Comparison of ENCODE assay signal across 15 mouse cellular contexts in genomic region chr19:37494806-37495205, GRCm38 (mm10). TPM values are rescaled to one million over a fixed set of nuclear protein-coding genes. Genes with fewer than 3 reads are reported as not detected.
DNase-seq lines count a peak whose midpoint lies in the region; ATAC-seq and TF ChIP-seq lines count a peak whose summit lies in the region.
"Had no signal": no experiment of that assay in that cellular context is flagged by ENCODE, and none has a peak within 500 bp of the region (broad histone marks: within the 10 kb centered on the region; RNA-seq: fewer than 3 reads in every experiment).

No protein-coding gene starts in this region.

- TF ChIP-seq EP300 in liver, embryonic 14.5 days (IDR thresholded peaks at IDR 0.05; ENCODE audit: low read depth): no peak

- DNase-seq in liver, embryonic 11.5 days (ENCODE audit: low spot score): no peak
- no peak for DNase-seq in liver
- DNase-seq in liver, embryonic 14.5 days (ENCODE audit: low read depth in 3 of 3, low spot score in 3 of 3): no peak
- peak; percentile 17 for DNase-seq in splenic B cell, adult 2 months (ENCODE audit: low read depth, low spot score)
- DNase-seq in hindbrain, postnatal 0 days (ENCODE audit: low spot score): no peak
- DNase-seq: adrenal gland, adult 8-10 months; cerebellum, adult 9-10 months; kidney, adult 11 months; layer of hippocampus, postnatal 36 days had no signal

- H3K4me1 ChIP-seq in liver, embryonic 11.5 days (replicated peaks; ENCODE audit: control insufficient read depth, insufficient read depth, low read length): peaks cover 27% of the 10 kb centered on the region
- peaks cover 5% of the 10 kb centered on the region for H3K4me1 ChIP-seq in bone marrow, adult 2 months (ENCODE audit: control insufficient read depth, insufficient read depth, low read length)
- peaks cover 11 to 33% of the 10 kb centered on the region in 2 experiments for H3K4me1 ChIP-seq in liver, embryonic 14.5 days (replicated peaks; ENCODE audit: control insufficient read depth in 2 of 2, insufficient read depth in 2 of 2, low read length in 1 of 2)
- no peaks in the 10 kb centered on the region for H3K4me1 ChIP-seq in hindbrain, postnatal 0 days (ENCODE audit: insufficient read depth, low read length)
- H3K4me1 ChIP-seq: hindbrain, embryonic 15.5 days; midbrain, embryonic 13.5 days had no signal

- H3K36me3 ChIP-seq in liver, embryonic 11.5 days (ENCODE audit: control insufficient read depth, insufficient read depth, low read length): no peaks in the 10 kb centered on the region
- no peaks in the 10 kb centered on the region for H3K36me3 ChIP-seq in liver, embryonic 14.5 days (replicated peaks; ENCODE audit: control insufficient read depth, insufficient read depth, low read depth)
- no peaks in the 10 kb centered on the region; the same call in 1 of the 2 replicates for H3K36me3 ChIP-seq in splenic B cell, adult 2 months (ENCODE audit: control insufficient read depth, insufficient read depth, low read length, poor library complexity, severe bottlenecking)
- H3K36me3 ChIP-seq in hindbrain, postnatal 0 days (ENCODE audit: insufficient read depth, low read length): no peaks in the 10 kb centered on the region
- H3K36me3 ChIP-seq: embryonic facial prominence, embryonic 13.5 days; hindbrain, embryonic 15.5 days; midbrain, embryonic 13.5 days had no signal

- no peak overlapping the region for H3K4me3 ChIP-seq in liver, embryonic 11.5 days (ENCODE audit: low read depth, low read length)
- no peak overlapping the region for H3K4me3 ChIP-seq in bone marrow, adult 2 months (replicated peaks; ENCODE audit: control insufficient read depth, low read depth, low read length)
- H3K4me3 ChIP-seq in liver, embryonic 14.5 days (ENCODE audit: insufficient read depth in 1 of 2, low read depth in 2 of 2, low read length in 2 of 2): no peak overlapping the region
- no peak overlapping the region for H3K4me3 ChIP-seq in hindbrain, postnatal 0 days (ENCODE audit: low read length)
- H3K4me3 ChIP-seq: embryonic facial prominence, embryonic 13.5 days; hindbrain, embryonic 15.5 days; midbrain, embryonic 13.5 days had no signal

- H3K4me2 ChIP-seq in liver, embryonic 11.5 days: peak overlapping the region; percentile 50
- H3K4me2 ChIP-seq in liver, embryonic 14.5 days (ENCODE audit: low read depth): peak overlapping the region; percentile 40
- H3K4me2 ChIP-seq in hindbrain, postnatal 0 days (ENCODE audit: low read depth, low read length): no peak overlapping the region
- H3K4me2 ChIP-seq: embryonic facial prominence, embryonic 13.5 days; hindbrain, embryonic 15.5 days; midbrain, embryonic 13.5 days had no signal

- ATAC-seq in liver, embryonic 11.5 days (replicated peaks; ENCODE audit: low FRiP score): no peak
- ATAC-seq in liver, embryonic 14.5 days (ENCODE audit: insufficient read depth): no peak
- ATAC-seq in hindbrain, postnatal 0 days: no peak
- ATAC-seq in cerebellum, adult (ENCODE audit: insufficient number of reproducible peaks, low FRiP score, low TSS enrichment): no peak
- ATAC-seq: midbrain, embryonic 13.5 days had no signal

- no peak overlapping the region for H3K9ac ChIP-seq in liver, embryonic 11.5 days (ENCODE audit: low read depth, low read length)
- no peak overlapping the region for H3K9ac ChIP-seq in liver, embryonic 14.5 days (replicated peaks)
- no peak overlapping the region for H3K9ac ChIP-seq in hindbrain, postnatal 0 days (replicated peaks; ENCODE audit: low read length)
- H3K9ac ChIP-seq: embryonic facial prominence, embryonic 13.5 days; hindbrain, embryonic 15.5 days; midbrain, embryonic 13.5 days had no signal

- H3K27me3 ChIP-seq in liver, embryonic 11.5 days (replicated peaks; ENCODE audit: control insufficient read depth, insufficient read depth, low read length): no peaks in the 10 kb centered on the region
- H3K27me3 ChIP-seq in liver, embryonic 14.5 days (ENCODE audit: control insufficient read depth, insufficient read depth, low read length): no peaks in the 10 kb centered on the region
- no peaks in the 10 kb centered on the region for H3K27me3 ChIP-seq in splenic B cell, adult 2 months (ENCODE audit: control insufficient read depth, insufficient read depth, low read length, poor library complexity, severe bottlenecking)
- H3K27me3 ChIP-seq in hindbrain, postnatal 0 days (ENCODE audit: insufficient read depth, low read length): no peaks in the 10 kb centered on the region
- H3K27me3 ChIP-seq: embryonic facial prominence, embryonic 13.5 days; hindbrain, embryonic 15.5 days; midbrain, embryonic 13.5 days had no signal

- no peak for TF ChIP-seq POLR2A in bone marrow, adult 2 months (IDR thresholded peaks at IDR 0.05; ENCODE audit: borderline replicate concordance, control insufficient read depth, low read depth, low read length)

- no peak for TF ChIP-seq CTCF in bone marrow, adult 2 months (IDR thresholded peaks at IDR 0.05; ENCODE audit: control insufficient read depth, insufficient read depth, low read length)
- no peak for TF ChIP-seq CTCF in liver, embryonic 14.5 days (IDR thresholded peaks at IDR 0.05; ENCODE audit: low read depth)
- TF ChIP-seq CTCF in hindbrain, postnatal 0 days (IDR thresholded peaks at IDR 0.05; ENCODE audit: low read depth): no peak

- H3K27ac ChIP-seq in liver, embryonic 11.5 days (ENCODE audit: low read depth, low read length): peak overlapping the region; percentile 58; the same call in 1 of the 2 replicates
- H3K27ac ChIP-seq in bone marrow, adult 2 months (ENCODE audit: control insufficient read depth, insufficient read depth, low read depth, low read length, poor library complexity): peak overlapping the region; percentile 79
- no peak overlapping the region for H3K27ac ChIP-seq in liver, embryonic 14.5 days
- no peak overlapping the region for H3K27ac ChIP-seq in hindbrain, postnatal 0 days
- H3K27ac ChIP-seq: embryonic facial prominence, embryonic 13.5 days; hindbrain, embryonic 15.5 days; kidney, postnatal 0 days; midbrain, embryonic 13.5 days had no signal

- WGBS in liver, embryonic 11.5 days: 59% methylated on average over 4 of the region's 4 CpGs
- 36% methylated on average over 4 of the region's 4 CpGs for WGBS in bone marrow, adult 2 months
- WGBS in liver, embryonic 14.5 days (ENCODE audit: insufficient replicate concordance): 46% methylated on average over 4 of the region's 4 CpGs
- WGBS in hindbrain, postnatal 0 days: 82% methylated on average over 4 of the region's 4 CpGs

- H3K9me3 ChIP-seq in liver, embryonic 11.5 days (ENCODE audit: control insufficient read depth, low read length): peaks cover 3% of the 10 kb centered on the region; the same call in 1 of the 2 replicates
- H3K9me3 ChIP-seq in liver, embryonic 14.5 days (ENCODE audit: control insufficient read depth, low read length): peaks cover 3% of the 10 kb centered on the region; the same call in 1 of the 2 replicates
- no peaks in the 10 kb centered on the region for H3K9me3 ChIP-seq in hindbrain, postnatal 0 days (ENCODE audit: low read length)
- H3K9me3 ChIP-seq: embryonic facial prominence, embryonic 13.5 days; hindbrain, embryonic 15.5 days; midbrain, embryonic 13.5 days had no signal

RNA-seq across cellular contexts. Expression of gene Exoc6, which starts 55.4 kb away (rescaled TPM):
- 53.3 and 62.0 TPM in 2 replicates for polyA plus RNA-seq in liver, embryonic 11.5 days (2014; fragmentation: Nextera tagmentation; extraction: Ambion mirVana)
- polyA plus RNA-seq in bone marrow, adult 2 months (2011; ENCODE audit: insufficient read depth, insufficient read length, low replicate concordance, missing spikeins): 21.7 and 27.8 TPM in 2 replicates
- polyA plus RNA-seq in liver, embryonic 14.5 days (2012; rRNA removed): 11.4 and 17.3 TPM in 2 replicates
- 31.6 and 32.4 TPM in 2 replicates for polyA plus RNA-seq in liver, embryonic 14.5 days (2014; fragmentation: Nextera tagmentation; extraction: Ambion mirVana)
- total RNA-seq in hindbrain, postnatal 0 days (2014; rRNA removed): 18.4 and 18.9 TPM in 2 replicates
- polyA plus RNA-seq in hindbrain, postnatal 0 days (2015; fragmentation: Nextera tagmentation; extraction: Ambion mirVana): 18.6 and 18.8 TPM in 2 replicates

Comparison
In these comparisons a context has a peak if more than half of its experiments do, and no peak if none do; other contexts are left out.
1. H3K27ac ChIP-seq: peak in liver, embryonic 11.5 days (single experiment) and bone marrow, adult 2 months (single experiment); none in liver, embryonic 14.5 days (single experiment) and hindbrain, postnatal 0 days (single experiment).